Mouse (Mus musculus): Measurements from ENCODE around the gene Sp2.

GRCm38 (mm10) chr11:96926587-96926986 lies 56.2 kb downstream of the Sp2 start:
- no peak for TF ChIP-seq CTCF (IDR thresholded peaks at IDR 0.05; ENCODE audit: extremely low read depth, insufficient read depth, insufficient read length, insufficient replicate concordance)
- TF ChIP-seq POLR2A (IDR thresholded peaks at IDR 0.05; ENCODE audit: low read depth, low read length): no peak
